Mouse (Mus musculus) right cerebral cortex, postnatal 36 days (tissue): ENCODE data around the gene Cnn3.

Experiments
- DNase-seq, 2 experiments: peaks; one replicate each; pipeline ENCODE4 v3.0.0; 2022; ENCODE audit warnings: low spot score in 2 of 2, mixed read lengths in 1 of 2

The Cnn3 gene

DNA sequence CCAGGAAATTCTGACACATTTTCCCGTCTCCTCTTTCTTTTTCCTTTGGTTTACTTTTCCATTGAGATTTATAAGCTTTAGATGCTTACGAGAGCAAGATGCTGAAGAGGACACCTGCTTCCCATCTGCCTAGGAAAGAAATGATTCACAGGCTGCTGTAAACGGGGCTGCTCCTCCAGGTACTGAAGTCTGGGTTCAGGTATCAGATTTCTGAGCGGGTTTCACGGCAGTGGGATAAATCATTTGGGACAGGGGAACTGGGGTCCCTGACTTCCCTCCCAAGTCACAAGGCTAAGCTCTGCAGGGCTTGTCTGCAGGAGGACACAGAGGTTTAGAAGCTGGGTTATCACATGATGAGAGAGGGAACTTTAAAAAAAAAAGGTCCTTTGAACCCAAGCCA, 65.7 kb downstream of the Cnn3 start:
- no peak for DNase-seq

GRCm38 (mm10) chr3:121493997-121494421, 67.7 kb downstream of the Cnn3 start:
- no peak for DNase-seq

DNA sequence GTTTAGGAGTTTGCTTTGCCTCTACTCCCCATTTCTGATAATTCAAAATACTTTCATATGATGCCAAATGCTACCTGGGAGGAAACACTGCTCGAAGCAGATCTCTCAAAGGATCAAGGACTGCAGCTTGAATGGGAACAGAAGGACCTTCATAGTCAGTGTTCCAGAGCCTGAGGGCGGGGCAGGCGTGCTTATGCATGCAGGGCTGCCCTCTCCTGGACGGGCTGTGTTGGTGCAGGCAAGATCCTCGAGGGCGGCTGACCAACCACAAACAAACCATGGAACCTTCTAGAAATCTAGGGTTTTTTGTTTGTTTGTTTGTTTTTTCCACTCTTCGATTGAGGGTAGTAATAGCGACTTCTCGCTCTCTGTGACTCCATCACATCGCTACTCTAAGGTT, 73.9 kb downstream of the Cnn3 start:
- peak in 1 of 2 experiments; percentile 61 for DNase-seq

DNA sequence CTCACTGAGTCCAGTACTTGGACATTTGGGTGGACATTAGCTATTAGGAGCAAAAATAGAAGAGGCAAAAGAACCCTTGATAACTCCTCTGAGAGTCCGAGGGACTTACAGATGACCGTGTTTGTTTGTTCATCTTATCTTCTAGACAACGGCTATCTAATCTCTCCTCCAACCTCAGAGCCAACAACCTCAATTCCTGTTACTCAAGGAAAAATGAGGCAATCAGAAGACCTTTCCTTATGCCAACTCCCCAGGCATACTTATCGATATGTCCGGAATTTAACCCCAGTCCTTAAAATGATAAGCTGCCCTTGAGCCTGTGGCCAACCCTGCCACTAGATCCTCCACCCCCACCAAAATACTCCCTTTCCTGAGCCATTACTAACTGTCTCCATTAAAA, 74.4 kb downstream of the Cnn3 start:
- no peak for DNase-seq

- no peak for DNase-seq
Measured at GRCm38 (mm10) chr3:121504927-121505487, 78.7 kb downstream of the Cnn3 start.

GRCm38 (mm10) chr3:121506175-121506574, 79.9 kb downstream of the Cnn3 start:
- no peak for DNase-seq

DNA sequence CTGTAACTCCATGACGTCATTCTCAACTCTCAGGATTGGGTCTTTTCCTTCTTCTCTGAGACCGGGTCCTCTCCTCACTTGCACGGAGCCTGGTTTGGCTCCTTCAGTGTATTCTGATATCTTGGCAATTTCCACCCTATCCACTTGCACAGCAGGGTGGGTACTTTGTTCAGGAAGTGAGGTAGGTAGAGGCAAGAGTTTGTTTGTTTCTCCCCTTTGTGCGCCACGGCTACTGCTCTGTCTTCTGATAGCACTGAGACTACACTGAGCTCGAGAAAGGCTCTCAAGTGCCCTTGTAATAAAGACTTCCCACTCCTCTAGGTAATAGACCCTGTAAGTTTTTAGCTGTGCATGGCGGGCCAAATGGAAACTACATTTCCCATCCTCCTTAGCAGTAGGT, 80.5 kb downstream of the Cnn3 start:
- no peak for DNase-seq

DNA sequence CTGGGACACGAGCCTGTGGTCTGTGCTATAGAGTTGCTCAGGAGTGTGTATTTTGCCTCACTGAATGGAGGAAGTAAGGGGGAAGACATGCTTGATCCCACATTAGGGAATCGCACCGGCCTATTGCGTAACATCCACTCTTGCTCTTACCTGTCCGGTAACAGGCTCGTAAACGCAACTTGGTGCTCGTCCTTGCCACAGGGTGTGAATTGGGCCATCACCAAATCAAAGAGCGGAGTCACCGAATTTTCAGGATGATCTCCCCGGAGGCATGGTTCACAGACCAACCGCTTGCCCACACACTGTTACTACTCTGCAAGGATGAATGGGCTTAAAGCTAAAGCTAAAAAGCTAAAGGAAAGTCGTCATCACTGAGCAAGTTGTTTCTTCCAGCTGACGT, 81.4 kb downstream of the Cnn3 start:
- DNase-seq = no peak
